Mouse (Mus musculus) common myeloid progenitor, adult 5-6 weeks (primary cell): ENCODE measurements around the gene Tango2. TPM values are rescaled to one million over a fixed set of nuclear protein-coding genes. Genes with fewer than 3 reads are reported as not detected.

ENCODE experiments used
- ATAC-seq: replicated peaks from 2 replicates; pipeline ENCODE4 v1.8.0; 2016; ENCODE audit warnings: low read depth, mild to moderate bottlenecking, moderate TSS enrichment, inconsistent platforms; ENCODE audit not compliant: poor library complexity, severe bottlenecking
- total RNA-seq: library from RNA; stranded (forward); fragments of 200-1000, 187-1606 nt; gene quantifications from 2 replicates; pipeline ENCODE4 v1.2.3, GENCODE M21; 2017

Gene Tango2
- total RNA-seq = 7.9 and 14.9 TPM in 2 replicates

- peak; percentile 39 for ATAC-seq
These were observed at the start of gene Tango2, which contains the start of gene Arvcf for GRCm38 (mm10) chr16:18347931-18348600. Tango2 (minus strand) TSS chr16:18348103. Arvcf (plus strand) TSS chr16:18348182.

- ATAC-seq = no peak
These were observed 49.1 kb upstream of the Tango2 start for GRCm38 (mm10) chr16:18396791-18397621.

DNA sequence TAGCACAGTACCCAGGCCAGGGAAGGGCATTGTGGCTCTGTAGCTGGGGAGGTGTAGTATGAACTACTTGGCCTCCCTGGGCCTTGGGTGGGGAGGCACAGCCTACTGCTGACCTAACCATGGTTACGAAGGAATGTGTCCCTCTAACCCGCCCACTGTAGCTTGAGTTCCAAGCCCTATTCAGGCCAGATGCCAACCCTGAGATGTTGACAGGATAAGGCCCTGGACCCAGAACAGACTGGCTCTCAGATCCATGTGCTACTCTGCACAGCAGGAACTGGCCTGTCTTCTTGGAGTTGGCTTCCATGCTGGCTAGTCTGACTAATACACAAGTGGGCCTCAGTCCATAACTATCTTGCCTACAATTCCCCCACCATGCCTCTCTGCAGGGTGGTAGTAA is 48.3 kb upstream of the Tango2 start:
- ATAC-seq = no peak

- no peak for ATAC-seq
These were observed 47.7 kb upstream of the Tango2 start for GRCm38 (mm10) chr16:18395620-18396036.

DNA sequence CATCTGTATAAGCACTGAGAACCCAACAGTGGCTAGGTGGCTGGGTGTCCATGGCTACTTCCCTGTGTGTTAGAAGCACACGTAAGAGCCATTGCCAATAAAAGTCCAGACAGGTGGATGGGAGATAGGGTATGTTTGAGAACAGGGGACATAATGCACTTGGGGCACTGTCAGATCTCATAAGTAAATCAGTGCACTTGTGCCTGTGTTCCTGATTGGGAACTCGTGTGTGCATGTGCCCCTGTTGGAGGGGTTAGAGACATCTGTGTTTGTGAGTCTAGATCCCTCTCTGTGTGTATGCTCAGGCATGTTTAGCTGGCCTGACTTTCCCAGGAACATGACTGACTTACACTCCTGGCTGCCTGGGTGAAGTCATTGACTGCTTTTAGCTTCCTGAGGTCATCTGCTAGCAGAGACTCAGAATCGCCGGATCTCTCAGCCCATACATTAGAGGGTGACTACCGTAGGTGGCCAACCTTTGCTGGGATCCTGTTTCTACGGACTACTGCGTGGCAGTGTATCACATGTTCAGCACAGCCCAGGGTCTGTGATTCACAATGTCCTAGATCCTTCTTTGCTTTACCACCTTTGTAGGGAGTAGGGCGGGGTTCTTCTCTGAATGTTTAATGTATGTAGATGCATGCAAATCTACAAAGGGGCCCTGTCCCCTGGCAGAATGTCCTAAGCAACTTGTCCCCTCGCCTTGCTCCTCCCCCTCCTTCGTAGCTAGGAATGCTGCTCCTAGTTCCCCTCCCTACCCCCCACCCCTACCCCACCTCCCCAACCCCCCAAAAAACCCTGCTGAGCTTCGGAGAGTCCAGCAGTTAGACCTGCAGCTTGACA is 47.1 kb upstream of the Tango2 start:
- ATAC-seq = no peak

DNA sequence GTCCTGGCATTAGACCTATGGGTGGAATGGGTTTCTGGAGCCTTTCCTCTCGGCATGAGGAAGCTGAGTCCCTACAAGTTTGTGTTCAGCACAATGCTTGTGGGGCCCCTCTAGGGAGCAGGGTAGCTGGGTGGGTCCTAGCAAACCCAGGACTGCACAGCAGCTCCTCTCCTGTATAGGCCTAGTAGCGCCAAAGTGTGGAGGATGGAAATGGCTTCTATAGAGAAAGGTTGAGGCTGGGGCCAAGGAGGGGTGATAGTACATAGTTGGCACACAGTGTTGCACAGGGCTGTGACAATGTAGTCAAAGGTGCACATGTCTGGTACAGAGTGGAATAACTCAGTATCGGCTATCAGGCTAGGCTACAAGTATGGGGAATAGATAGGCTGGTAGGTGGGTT is 46.2 kb upstream of the Tango2 start:
- no peak for ATAC-seq

DNA sequence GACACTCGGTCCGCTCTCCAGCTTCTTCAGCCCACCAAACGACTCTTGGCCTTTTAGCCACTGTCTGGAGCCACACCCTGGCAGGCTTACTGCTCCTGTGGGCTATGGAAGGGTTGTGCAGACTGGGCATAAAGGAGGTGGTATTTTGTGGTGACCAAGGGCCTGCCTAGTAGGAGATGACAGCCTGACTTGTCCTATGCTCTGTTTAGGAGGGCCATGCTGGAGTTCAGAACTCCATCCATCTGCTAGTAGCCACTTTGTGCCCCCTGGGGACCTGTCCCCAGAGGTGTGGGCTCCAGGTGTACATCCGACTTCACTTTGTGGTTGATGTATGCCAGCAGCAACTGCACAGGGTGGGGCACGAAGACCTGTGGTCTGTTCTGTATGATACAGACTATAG is 45.7 kb upstream of the Tango2 start:
- ATAC-seq = no peak

DNA sequence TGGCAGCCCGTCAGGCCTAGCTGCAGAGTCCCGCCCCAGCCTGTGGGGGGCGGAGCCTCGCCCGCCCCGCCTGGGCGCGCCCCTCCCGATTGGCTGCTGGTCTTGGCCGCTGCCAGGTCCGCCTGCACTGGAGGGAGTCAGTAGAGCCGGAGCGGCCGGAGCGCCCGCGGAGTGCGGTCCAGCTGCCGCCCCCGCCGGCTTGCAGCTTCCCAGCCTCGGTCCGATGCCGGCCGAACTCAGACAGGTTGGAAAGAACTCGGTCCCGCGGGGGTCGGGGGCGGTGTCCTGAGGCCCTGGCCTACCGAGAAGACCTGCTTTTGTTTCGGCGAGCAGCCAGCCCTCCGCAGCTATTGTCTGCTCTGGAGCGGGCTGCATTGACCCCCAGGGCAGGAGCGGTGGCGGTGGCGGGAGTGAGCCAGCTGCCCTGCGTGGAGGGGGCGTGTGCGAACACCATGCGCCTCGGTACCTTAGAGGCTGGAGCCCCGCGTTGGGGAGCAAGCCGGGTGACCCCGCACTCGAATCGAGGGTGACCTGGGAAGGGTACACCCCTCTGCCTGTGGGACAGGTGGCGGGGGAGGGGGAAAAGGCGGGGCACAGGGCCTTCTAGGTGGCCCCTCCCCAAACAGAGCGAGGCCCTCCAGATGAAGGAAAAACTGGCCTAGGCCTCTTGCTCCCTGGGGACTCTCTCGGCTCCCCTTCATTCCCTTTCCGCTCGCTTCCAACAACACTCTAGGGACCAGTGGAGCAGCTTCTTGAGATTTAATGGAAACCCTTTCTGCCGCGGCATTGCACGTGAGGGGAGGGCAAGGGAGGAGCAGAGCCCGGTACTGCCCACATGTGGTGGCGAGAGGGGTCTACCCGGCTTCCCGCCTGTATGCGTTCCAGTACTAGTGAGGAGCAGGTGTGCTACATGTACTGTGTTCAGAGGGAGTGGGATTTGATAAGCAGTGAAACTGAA is 44.8 kb upstream of the Tango2 start:
- ATAC-seq = peak; percentile 70

- ATAC-seq = no peak
These were observed 43.8 kb upstream of the Tango2 start for GRCm38 (mm10) chr16:18391728-18392127.

GRCm38 (mm10) chr16:18391127-18391526 is 43.2 kb upstream of the Tango2 start:
- no peak for ATAC-seq

GRCm38 (mm10) chr16:18390399-18390798 is 42.5 kb upstream of the Tango2 start:
- ATAC-seq = no peak

DNA sequence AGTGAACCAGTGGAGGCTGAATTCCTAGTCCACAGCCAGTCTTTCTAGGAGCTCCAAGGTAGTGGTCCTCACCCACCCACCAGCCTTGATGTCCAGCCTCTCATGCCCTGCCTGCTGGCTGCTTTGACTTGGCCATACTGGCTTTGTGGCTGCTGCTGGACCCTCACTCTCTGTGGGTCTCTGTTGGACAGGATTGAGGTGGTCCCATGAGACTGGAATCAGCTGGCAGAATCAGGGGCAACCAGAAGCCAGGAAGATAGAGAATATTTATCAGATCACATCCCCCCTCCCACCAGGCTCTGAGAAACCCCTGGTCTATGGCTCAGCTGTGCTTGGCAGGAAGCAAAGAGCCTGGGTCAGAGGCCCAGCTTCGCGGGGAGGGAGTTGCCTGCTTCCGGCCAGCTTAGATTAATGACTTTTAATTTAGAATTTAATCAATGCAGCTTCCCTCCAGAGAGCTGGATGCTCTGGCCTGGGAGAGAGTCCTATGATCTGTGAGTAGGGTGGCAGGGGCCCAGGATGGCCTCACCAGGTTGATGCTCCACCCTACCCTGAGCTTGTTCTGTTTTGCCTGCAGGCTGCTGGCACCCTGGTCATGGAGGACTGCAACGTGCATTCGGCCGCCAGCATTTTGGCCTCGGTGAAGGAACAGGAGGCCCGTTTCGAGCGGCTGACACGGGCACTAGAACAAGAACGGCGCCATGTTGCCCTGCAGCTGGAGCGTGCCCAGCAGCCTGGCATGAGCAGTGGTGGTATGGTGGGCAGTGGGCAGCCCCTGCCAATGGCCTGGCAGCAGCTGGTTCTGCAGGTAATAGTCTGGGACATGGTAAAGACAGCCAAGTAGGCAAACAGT is 40.9 kb upstream of the Tango2 start:
- ATAC-seq = no peak

DNA sequence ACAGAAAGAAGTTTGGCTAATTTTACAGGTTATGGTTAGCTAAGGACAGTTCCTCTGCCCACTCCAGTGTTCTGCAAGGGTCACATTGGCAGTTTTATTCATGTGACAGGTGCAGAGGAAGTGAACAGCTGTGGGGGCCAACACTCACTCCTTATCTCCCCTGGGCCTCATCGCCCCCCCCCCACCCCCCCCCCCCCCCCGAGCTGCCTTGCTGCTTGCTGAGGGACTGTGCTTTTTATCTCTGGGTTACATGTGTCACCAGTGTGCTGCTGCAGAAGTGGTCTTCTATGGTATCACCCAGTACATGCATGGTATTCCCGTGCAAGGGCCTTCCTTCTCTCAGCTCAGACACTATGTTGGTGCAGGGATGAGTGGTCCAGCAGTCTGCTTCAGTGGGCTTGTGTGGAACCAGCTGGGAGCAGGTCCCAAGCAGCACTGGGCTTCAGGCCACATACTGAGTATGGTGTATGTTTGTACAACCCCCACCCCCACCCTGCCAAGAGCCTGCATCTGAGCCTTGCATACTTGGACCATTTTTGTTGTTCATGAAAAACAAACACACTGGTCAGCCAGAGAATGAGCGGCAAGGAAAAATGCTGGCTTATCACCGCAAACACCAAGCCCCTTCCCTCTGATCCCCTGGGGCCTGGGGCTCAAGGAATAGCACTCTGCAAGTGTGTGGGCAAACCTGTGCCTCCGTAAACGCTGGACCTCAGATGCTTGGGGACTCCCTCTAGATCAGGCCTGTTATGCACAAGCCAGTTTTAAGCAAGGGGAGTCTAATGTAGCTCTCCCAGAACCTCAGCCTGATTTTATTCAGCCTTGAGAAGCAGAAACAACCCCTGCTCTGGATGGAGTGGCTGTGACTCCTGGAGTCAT is 40.0 kb upstream of the Tango2 start:
- ATAC-seq = peak; percentile 64

- no peak for ATAC-seq
These were observed 39.1 kb upstream of the Tango2 start for GRCm38 (mm10) chr16:18386972-18387371.

DNA sequence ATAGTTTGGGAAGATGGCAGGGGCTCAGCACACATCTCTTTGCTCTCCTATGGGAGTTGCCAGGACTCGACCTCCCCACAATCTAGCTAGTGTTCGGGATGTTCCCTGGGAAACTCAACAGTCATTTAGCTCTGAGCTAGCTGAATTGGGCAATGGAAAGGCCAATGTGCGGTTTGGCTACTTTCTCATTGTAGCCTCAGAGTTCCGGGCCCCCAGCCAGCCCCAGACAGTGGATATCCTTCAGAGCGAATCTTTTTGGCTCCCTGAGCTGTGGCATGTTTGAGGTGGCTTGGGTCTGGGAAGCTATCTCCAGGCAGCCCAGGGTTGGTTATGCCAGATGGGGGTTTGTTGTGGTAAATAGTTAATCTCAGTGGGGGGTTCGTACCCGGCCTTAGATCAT is 38.5 kb upstream of the Tango2 start:
- ATAC-seq = no peak

DNA sequence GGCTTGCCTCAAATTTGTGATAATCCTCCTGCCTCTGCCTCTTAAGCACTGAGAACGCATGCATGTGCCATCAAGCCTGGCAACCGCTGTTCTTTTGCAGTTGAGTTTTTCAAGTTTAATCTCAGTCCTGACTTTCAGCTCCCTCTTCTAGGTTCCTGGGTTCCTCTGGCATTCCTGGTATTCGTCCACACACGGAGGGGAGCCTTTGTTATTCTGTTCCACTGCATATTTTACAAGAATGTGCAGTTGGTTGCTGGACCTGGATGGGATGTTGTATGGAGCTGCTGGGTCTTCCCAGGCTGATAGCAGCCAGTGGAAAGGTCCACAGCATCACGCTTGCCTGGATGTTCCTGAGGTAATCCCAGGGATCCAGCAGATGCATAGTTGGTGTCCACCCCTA is 37.5 kb upstream of the Tango2 start:
- ATAC-seq = no peak

DNA sequence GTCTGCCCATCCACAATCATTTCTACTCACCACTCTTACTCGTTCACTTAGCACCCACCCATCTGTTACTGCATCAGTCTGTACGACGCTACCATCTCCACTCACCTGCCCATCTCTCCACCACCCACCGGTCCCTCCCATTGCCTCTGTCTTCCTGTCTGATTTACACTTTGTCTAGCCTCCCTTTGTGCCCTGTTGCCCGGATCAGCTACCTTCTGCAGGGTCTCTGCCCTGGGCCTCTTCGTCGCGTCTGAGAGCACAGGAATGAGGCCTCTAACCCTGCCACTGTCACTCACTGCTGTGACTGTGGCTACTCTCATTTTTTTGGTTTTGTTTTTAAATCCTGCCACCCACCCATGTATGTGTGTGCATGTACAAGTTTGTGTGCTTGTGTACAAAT is 36.8 kb upstream of the Tango2 start:
- no peak for ATAC-seq

- ATAC-seq = no peak
These were observed 36.3 kb upstream of the Tango2 start for GRCm38 (mm10) chr16:18384211-18384610.
